Mouse (Mus musculus): ENCODE measurements around the gene Pabpc4. TPM values are rescaled to one million over a fixed set of nuclear protein-coding genes. Genes with fewer than 3 reads are reported as not detected.

Pabpc4 gene
- total and polyA plus RNA-seq, 3 experiments, result 206 to 444 (median 318) TPM

GRCm38 (mm10) chr4:123343471-123343789 is 81.3 kb downstream of the Pabpc4 start:
- in situ Hi-C loops (cut with MboI; ENCODE audit: low pct_ligation_motif_present, low pct_unique_long_range_greater_than_20kb, low sequenced_read_pairs), result loop anchor here (5.0 kb wide), 1 partner anchor 41 kb away; no protein-coding TSS in a partner anchor
- Histone ChIP-seq H3K9me3 (replicated peaks; ENCODE audit: low read length) (no peaks in the 10 kb centered on the region), H3K27me3 (replicated peaks) (peaks cover 14% of the 10 kb centered on the region), H3K79me2 (replicated peaks; ENCODE audit: control insufficient read depth, extremely low read depth, insufficient read depth, poor library complexity, severe bottlenecking) (no peaks in the 10 kb centered on the region), H3K9ac (ENCODE audit: insufficient read depth, low read depth) (peak overlapping the region; percentile 5; the same call in 1 of the 2 replicates), H3K27ac (ENCODE audit: insufficient read depth, low read depth) (no peak overlapping the region), H3K4me1 (ENCODE audit: control insufficient read depth in 1 of 2, insufficient read depth in 2 of 2) (peaks cover 19 to 33% of the 10 kb centered on the region in 2 experiments), H3K4me2 (ENCODE audit: insufficient read depth, low read depth, poor library complexity, severe bottlenecking) (peak overlapping the region; percentile 79), H3K4me3 (replicated peaks in 1 of 3; ENCODE audit: low read depth in 2 of 3, low read length in 2 of 3, poor library complexity in 1 of 3) (peak overlapping the region; percentile 54 to 75 (median 63)), H3K36me3 (replicated peaks in 1 of 2; ENCODE audit: control insufficient read depth in 1 of 2, insufficient read depth in 1 of 2, low read length in 1 of 2) (peaks cover 0 to 17% of the 10 kb centered on the region in 2 experiments)
- DNase-seq (ENCODE audit: extremely low read depth), result peak; percentile 45
- dilution Hi-C loops (cut with MboI; ENCODE audit: extremely low pct_ligation_motif_present, extremely low pct_unique_long_range_greater_than_20kb, low sequenced_read_pairs), result no loop called here
- TF ChIP-seq MEF2A (IDR thresholded peaks at IDR 0.05; ENCODE audit: borderline replicate concordance, low read depth, low read length), result no peak
- TF ChIP-seq NELFE (IDR thresholded peaks at IDR 0.05; ENCODE audit: low read depth, low read length), result no peak
- no peak for TF ChIP-seq SMC3 (IDR thresholded peaks at IDR 0.05; ENCODE audit: low read depth, low read length)
- no peak for TF ChIP-seq USF2 (conservative IDR thresholded peaks at IDR 0.05; ENCODE audit: low read depth, low read length)

Other genes with a start within 250 kb of the Pabpc4 start
- 17.7 and 18.9 TPM in 2 replicates for gene Trit1, start 245.8 kb upstream of the Pabpc4 start, total RNA-seq (2012; rRNA removed)
- 21.3 and 21.9 TPM in 2 replicates for gene Trit1, start 245.8 kb upstream of the Pabpc4 start, total RNA-seq (2014; rRNA removed)
- 19.8 and 22.2 TPM in 2 replicates for gene Trit1, start 245.8 kb upstream of the Pabpc4 start, polyA plus RNA-seq (2012; ENCODE audit: insufficient read length, low read depth)
- gene Bmp8b, start 157.2 kb upstream of the Pabpc4 start, total RNA-seq (2012; rRNA removed), result not detected in 2 replicates
- not detected in 2 replicates for gene Bmp8b, start 157.2 kb upstream of the Pabpc4 start, total RNA-seq (2014; rRNA removed)
- 0.12 TPM in 1 of 2 replicates, not detected in the other for gene Bmp8b, start 157.2 kb upstream of the Pabpc4 start, polyA plus RNA-seq (2012; ENCODE audit: insufficient read length, low read depth)
- gene Oxct2b, start 146.1 kb upstream of the Pabpc4 start, total RNA-seq (2012; rRNA removed), result not detected in 2 replicates
- not detected in 2 replicates for gene Oxct2b, start 146.1 kb upstream of the Pabpc4 start, total RNA-seq (2014; rRNA removed)
- gene Oxct2b, start 146.1 kb upstream of the Pabpc4 start, polyA plus RNA-seq (2012; ENCODE audit: insufficient read length, low read depth), result not detected in 2 replicates
- 86.8 and 94.0 TPM in 2 replicates for gene Ppie, start 122.4 kb upstream of the Pabpc4 start, total RNA-seq (2012; rRNA removed)
- 84.5 and 89.4 TPM in 2 replicates for gene Ppie, start 122.4 kb upstream of the Pabpc4 start, total RNA-seq (2014; rRNA removed)
- 68.3 and 69.7 TPM in 2 replicates for gene Ppie, start 122.4 kb upstream of the Pabpc4 start, polyA plus RNA-seq (2012; ENCODE audit: insufficient read length, low read depth)
- gene Hpcal4, start 79.1 kb upstream of the Pabpc4 start, total RNA-seq (2012; rRNA removed), result not detected in 2 replicates
- not detected in 2 replicates for gene Hpcal4, start 79.1 kb upstream of the Pabpc4 start, total RNA-seq (2014; rRNA removed)
- not detected in 2 replicates for gene Hpcal4, start 79.1 kb upstream of the Pabpc4 start, polyA plus RNA-seq (2012; ENCODE audit: insufficient read length, low read depth)
- gene Nt5c1a, start 60.8 kb upstream of the Pabpc4 start, total RNA-seq (2012; rRNA removed), result not detected in 2 replicates
- gene Nt5c1a, start 60.8 kb upstream of the Pabpc4 start, total RNA-seq (2014; rRNA removed), result not detected in 2 replicates
- gene Nt5c1a, start 60.8 kb upstream of the Pabpc4 start, polyA plus RNA-seq (2012; ENCODE audit: insufficient read length, low read depth), result not detected in 2 replicates
- gene Heyl, start 28.8 kb upstream of the Pabpc4 start, total RNA-seq (2012; rRNA removed), result not detected in 2 replicates
- gene Heyl, start 28.8 kb upstream of the Pabpc4 start, total RNA-seq (2014; rRNA removed), result not detected in 2 replicates
- gene Heyl, start 28.8 kb upstream of the Pabpc4 start, polyA plus RNA-seq (2012; ENCODE audit: insufficient read length, low read depth), result not detected in 2 replicates
- 0.08 TPM in 2 replicates for gene Oxct2a, start 61.3 kb downstream of the Pabpc4 start, total RNA-seq (2012; rRNA removed)
- not detected in 2 replicates for gene Oxct2a, start 61.3 kb downstream of the Pabpc4 start, total RNA-seq (2014; rRNA removed)
- 0.18 TPM in 1 of 2 replicates, not detected in the other for gene Oxct2a, start 61.3 kb downstream of the Pabpc4 start, polyA plus RNA-seq (2012; ENCODE audit: insufficient read length, low read depth)
- 0.68 and 0.71 TPM in 2 replicates for gene Bmp8a, start 80.9 kb downstream of the Pabpc4 start, total RNA-seq (2012; rRNA removed)
- 0.26 and 0.30 TPM in 2 replicates for gene Bmp8a, start 80.9 kb downstream of the Pabpc4 start, total RNA-seq (2014; rRNA removed)
- 0.76 and 0.86 TPM in 2 replicates for gene Bmp8a, start 80.9 kb downstream of the Pabpc4 start, polyA plus RNA-seq (2012; ENCODE audit: insufficient read length, low read depth)